Mouse (Mus musculus) heart, embryonic 11.5 days (tissue): ENCODE measurements around the gene Mtr. TPM values are rescaled to one million over a fixed set of nuclear protein-coding genes. Genes with fewer than 3 reads are reported as not detected.

Experiments
- ATAC-seq: fragments of 200-750 bp; cut with Nextera tagmentation; replicated peaks from 2 replicates; pipeline ENCODE4 v1.8.0; 2017; ENCODE audit warnings: moderate library complexity; ENCODE audit not compliant: insufficient number of reproducible peaks, low FRiP score, low TSS enrichment
- H3K27ac ChIP-seq: fragments of 300-500 bp; sonication (generic); 2 replicates; pipeline ENCODE4 v1.5.1; 2014; ENCODE audit warnings: mild to moderate bottlenecking, low read depth, low read length
- H3K27me3 ChIP-seq: fragments of 300-500 bp; sonication (generic); 2 replicates; pipeline ENCODE4 v1.6.1; 2014; ENCODE audit warnings: mild to moderate bottlenecking, low read length, mixed read lengths; ENCODE audit not compliant: control insufficient read depth, insufficient read depth
- H3K36me3 ChIP-seq: fragments of 300-500 bp; sonication (generic); 2 replicates; pipeline ENCODE4 v1.6.1; 2014; ENCODE audit warnings: mild to moderate bottlenecking, low read length, moderate library complexity, mixed read lengths; ENCODE audit not compliant: control insufficient read depth, insufficient read depth
- H3K4me1 ChIP-seq: fragments of 300-500 bp; sonication (generic); 2 replicates; pipeline ENCODE4 v1.6.1; 2014; ENCODE audit warnings: low read length; ENCODE audit not compliant: control insufficient read depth, insufficient read depth
- H3K4me2 ChIP-seq: fragments of 300-500 bp; sonication (generic); 2 replicates; pipeline ENCODE4 v1.6.1; 2014; ENCODE audit warnings: mild to moderate bottlenecking, moderate library complexity
- H3K4me3 ChIP-seq: fragments of 300-500 bp; sonication (generic); 2 replicates; pipeline ENCODE4 v1.5.1; 2014; ENCODE audit warnings: low read depth, low read length
- H3K9ac ChIP-seq: fragments of 300-500 bp; sonication (generic); 2 replicates; pipeline ENCODE4 v1.6.1; 2014; ENCODE audit warnings: mild to moderate bottlenecking, low read depth, low read length, moderate library complexity
- H3K9me3 ChIP-seq: fragments of 300-500 bp; sonication (generic); replicated peaks from 2 replicates; pipeline ENCODE4 v1.6.1; 2016; ENCODE audit warnings: low read length; ENCODE audit not compliant: control insufficient read depth
- WGBS: fragments of 180-500 bp; shearing (Covaris S2); extraction: QIAGEN DNeasy Blood & Tissue Kit; methylation state at CpG from one replicate; pipeline ENCODE4 v1.1.7; 2014; ENCODE audit not compliant: insufficient replicate concordance; 5-methylcytosine and 5-hydroxymethylcytosine counted together
- polyA plus RNA-seq: library from polyadenylated mRNA; unstranded; fragments of >200 nt; fragmentation: Nextera tagmentation; extraction: Ambion mirVana; gene quantifications from 2 replicates; pipeline ENCODE4 v1.2.1, GENCODE M21; 2014

Mtr gene
- polyA plus RNA-seq, 1 experiment from 2014 or later = 17.7 TPM

- H3K4me2 ChIP-seq = peak overlapping the region; percentile 80
- H3K9me3 ChIP-seq = no peaks in the 10 kb centered on the region; the same call in 1 of the 2 replicates
- no peaks in the 10 kb centered on the region for H3K36me3 ChIP-seq
- no peaks in the 10 kb centered on the region for H3K27me3 ChIP-seq
- H3K27ac ChIP-seq = peak overlapping the region; percentile 85; the same call in 1 of the 2 replicates
- H3K4me3 ChIP-seq = peak overlapping the region; percentile 57
- no peak for ATAC-seq
- 15% methylated on average over 10 of the region's 10 CpGs for WGBS
- H3K9ac ChIP-seq = peak overlapping the region; percentile 82
- H3K4me1 ChIP-seq = peaks cover 13% of the 10 kb centered on the region
These were observed 982 bp downstream of the Mtr start for GRCm38 (mm10) chr13:12256871-12257390.

- 73% methylated on average over 3 of the region's 3 CpGs for WGBS
- H3K4me3 ChIP-seq = peak overlapping the region; percentile 57
- no peak overlapping the region for H3K9ac ChIP-seq
- no peak overlapping the region for H3K27ac ChIP-seq
- H3K9me3 ChIP-seq = no peaks in the 10 kb centered on the region; the same call in 1 of the 2 replicates
- no peaks in the 10 kb centered on the region for H3K36me3 ChIP-seq
- H3K4me2 ChIP-seq = peak overlapping the region; percentile 80
- no peak for ATAC-seq
- peaks cover 13% of the 10 kb centered on the region for H3K4me1 ChIP-seq
- H3K27me3 ChIP-seq = no peaks in the 10 kb centered on the region
These were observed 1.8 kb downstream of the Mtr start for GRCm38 (mm10) chr13:12255911-12256705.

DNA sequence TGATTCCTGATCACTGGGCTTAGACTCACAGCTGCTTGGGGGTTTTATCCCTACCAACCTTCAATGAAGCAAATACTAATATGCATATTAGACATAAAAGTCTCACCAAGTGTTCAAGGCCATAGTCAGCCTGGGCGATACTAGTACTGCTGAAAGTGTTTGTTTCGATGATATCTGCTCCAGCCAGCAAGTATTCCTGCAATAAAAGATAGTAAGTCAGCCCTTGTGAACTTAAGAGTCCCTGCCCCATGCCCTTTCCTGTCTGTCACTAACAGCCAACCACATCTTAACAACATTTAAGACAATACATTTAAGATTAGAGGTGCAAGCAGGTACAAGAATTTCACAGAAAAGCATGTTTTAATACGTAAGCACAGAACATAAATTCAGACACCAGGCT, 7.4 kb downstream of the Mtr start:
- Histone ChIP-seq H3K4me2 (no peak overlapping the region), H3K4me1 (peaks cover 6% of the 10 kb centered on the region; the same call in 1 of the 2 replicates), H3K4me3 (no peak overlapping the region), H3K36me3 (peaks cover 10% of the 10 kb centered on the region), H3K9me3 (no peaks in the 10 kb centered on the region), H3K9ac (no peak overlapping the region), H3K27me3 (no peaks in the 10 kb centered on the region), H3K27ac (no peak overlapping the region)
- ATAC-seq = no peak
- 88% methylated on average over 3 of the region's 3 CpGs for WGBS

DNA sequence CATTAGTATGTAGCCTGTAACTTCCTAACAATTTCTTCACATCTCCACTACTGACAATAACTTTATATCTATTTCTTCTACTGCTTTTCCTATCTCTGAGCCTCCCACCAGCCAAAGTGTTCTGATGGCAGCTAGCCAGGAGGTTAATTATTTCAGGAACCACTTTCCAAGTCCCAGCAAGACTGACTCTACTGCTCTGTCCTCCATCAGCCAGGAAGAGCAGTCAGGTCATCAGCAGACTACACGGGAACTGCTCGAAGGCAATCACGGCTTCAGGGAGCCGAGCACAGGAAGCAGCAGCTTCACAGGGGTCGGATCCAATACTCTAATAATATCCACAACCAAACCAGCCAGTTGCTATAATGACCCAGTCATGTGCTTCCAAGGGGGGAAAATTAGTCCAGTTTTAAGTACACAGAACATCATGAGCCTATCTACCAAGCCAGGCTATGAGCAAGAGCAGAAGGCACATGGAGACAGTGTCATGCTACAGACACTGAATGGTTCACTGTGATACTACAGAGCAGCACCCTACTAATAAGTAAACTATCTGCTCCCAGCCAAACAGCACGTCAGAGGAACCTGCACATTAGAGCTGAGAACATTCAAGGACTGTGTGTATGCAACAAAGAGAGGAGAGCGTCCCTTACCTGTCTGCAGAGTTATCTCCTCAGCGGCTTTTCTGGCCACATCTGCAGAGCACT, 8.6 kb downstream of the Mtr start:
- H3K4me1 ChIP-seq = peaks cover 6% of the 10 kb centered on the region; the same call in 1 of the 2 replicates
- peaks cover 13% of the 10 kb centered on the region for H3K36me3 ChIP-seq
- H3K27ac ChIP-seq = no peak overlapping the region
- H3K4me3 ChIP-seq = no peak overlapping the region
- no peak overlapping the region for H3K9ac ChIP-seq
- no peak for ATAC-seq
- WGBS = 75% methylated on average over 8 of the region's 8 CpGs
- no peak overlapping the region for H3K4me2 ChIP-seq
- H3K27me3 ChIP-seq = no peaks in the 10 kb centered on the region
- no peaks in the 10 kb centered on the region for H3K9me3 ChIP-seq

GRCm38 (mm10) chr13:12245938-12246337, 12.0 kb downstream of the Mtr start:
- H3K9ac ChIP-seq = no peak overlapping the region
- peaks cover 27% of the 10 kb centered on the region for H3K36me3 ChIP-seq
- no peak for ATAC-seq
- no peaks in the 10 kb centered on the region for H3K27me3 ChIP-seq
- H3K4me3 ChIP-seq = no peak overlapping the region
- peaks cover 6% of the 10 kb centered on the region; the same call in 1 of the 2 replicates for H3K4me1 ChIP-seq
- 94% methylated on average over 2 of the region's 2 CpGs for WGBS
- no peaks in the 10 kb centered on the region for H3K9me3 ChIP-seq
- no peak overlapping the region for H3K27ac ChIP-seq
- no peak overlapping the region for H3K4me2 ChIP-seq

GRCm38 (mm10) chr13:12243991-12244390, 13.9 kb downstream of the Mtr start:
- no peak overlapping the region for H3K27ac ChIP-seq
- no peak overlapping the region for H3K4me2 ChIP-seq
- H3K36me3 ChIP-seq = peaks cover 27% of the 10 kb centered on the region
- H3K4me1 ChIP-seq = no peaks in the 10 kb centered on the region
- no peak overlapping the region for H3K9ac ChIP-seq
- no peak overlapping the region for H3K4me3 ChIP-seq
- no peak for ATAC-seq
- no peaks in the 10 kb centered on the region for H3K9me3 ChIP-seq
- 58% methylated on average over 4 of the region's 4 CpGs for WGBS
- no peaks in the 10 kb centered on the region for H3K27me3 ChIP-seq

DNA sequence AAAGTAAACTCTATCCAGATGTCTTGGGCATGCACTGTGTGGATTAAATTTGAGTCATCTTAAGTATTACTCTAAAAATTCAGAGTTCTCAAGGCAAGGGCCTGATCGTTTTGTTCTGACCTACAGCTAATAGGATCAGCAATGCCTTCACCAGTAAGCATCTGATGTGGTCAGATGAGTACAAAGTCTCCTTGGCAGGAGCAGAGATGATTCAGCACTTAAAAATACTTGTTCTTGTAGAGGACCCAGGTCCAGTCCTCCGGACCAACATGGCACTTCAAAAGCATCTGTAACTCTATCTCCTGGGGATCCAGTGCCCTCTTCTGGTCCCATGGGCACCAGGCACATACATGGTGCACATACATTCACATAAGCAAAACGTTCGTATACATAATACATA, 25.8 kb downstream of the Mtr start:
- H3K27ac ChIP-seq = no peak overlapping the region
- 89% methylated on average over 4 of the region's 4 CpGs for WGBS
- no peak overlapping the region for H3K4me2 ChIP-seq
- H3K9me3 ChIP-seq = no peaks in the 10 kb centered on the region
- H3K27me3 ChIP-seq = no peaks in the 10 kb centered on the region
- peaks cover 18% of the 10 kb centered on the region for H3K36me3 ChIP-seq
- no peak overlapping the region for H3K4me3 ChIP-seq
- no peak for ATAC-seq
- H3K9ac ChIP-seq = no peak overlapping the region
- no peaks in the 10 kb centered on the region for H3K4me1 ChIP-seq

DNA sequence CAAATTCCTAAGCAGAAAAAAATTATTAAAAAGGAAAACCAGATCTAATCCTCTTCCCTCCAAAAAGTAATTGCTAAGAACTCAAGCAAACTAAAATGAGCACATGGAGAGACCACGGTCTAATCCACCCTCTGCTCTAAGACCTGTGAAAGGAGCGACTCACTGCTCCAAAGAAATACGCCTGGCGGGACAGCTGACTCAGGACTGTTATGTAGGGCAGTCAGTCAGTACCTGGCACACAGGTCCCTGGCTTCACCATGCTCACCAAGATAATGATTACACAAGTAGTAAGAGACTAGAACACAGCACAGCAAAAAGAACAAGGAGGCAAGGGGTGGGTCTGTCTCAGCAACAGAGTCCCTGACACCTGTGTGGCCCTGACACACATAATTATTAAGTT, 29.7 kb downstream of the Mtr start:
- H3K4me1 ChIP-seq = no peaks in the 10 kb centered on the region
- WGBS = 93% methylated on average over 4 of the region's 4 CpGs
- no peak overlapping the region for H3K4me2 ChIP-seq
- H3K36me3 ChIP-seq = peaks cover 25% of the 10 kb centered on the region
- no peak overlapping the region for H3K9ac ChIP-seq
- no peak for ATAC-seq
- H3K27ac ChIP-seq = no peak overlapping the region
- no peak overlapping the region for H3K4me3 ChIP-seq
- no peaks in the 10 kb centered on the region for H3K27me3 ChIP-seq
- H3K9me3 ChIP-seq = no peaks in the 10 kb centered on the region
